8 mouse cellular contexts compared by ENCODE assay signal in genomic region chr2:181671326-181671725, GRCm38 (mm10). TPM values are rescaled to one million over a fixed set of nuclear protein-coding genes. Genes with fewer than 3 reads are reported as not detected.
DNase-seq lines count a peak whose midpoint lies in the region; ATAC-seq lines count a peak whose summit lies in the region.

Gene Sox18, minus strand, starts transcription at chr2:181671640.

- ATAC-seq in embryonic facial prominence, embryonic 13.5 days (ENCODE audit: insufficient number of reproducible peaks, insufficient read depth, low FRiP score, low TSS enrichment, low read depth) = peak; percentile 27; the same call in 1 of the 2 replicates
- peak; percentile 51; the same call in 1 of the 2 replicates for ATAC-seq in heart, embryonic 13.5 days (ENCODE audit: extremely low read depth, insufficient number of reproducible peaks, low FRiP score, low TSS enrichment)
- peak; percentile 6; the same call in 1 of the 2 replicates for ATAC-seq in kidney, embryonic 16.5 days (ENCODE audit: low FRiP score, low TSS enrichment)

- peaks cover 42% of the 10 kb centered on the region for H3K4me1 ChIP-seq in embryonic facial prominence, embryonic 13.5 days
- H3K4me1 ChIP-seq in heart, embryonic 13.5 days = peaks cover 31% of the 10 kb centered on the region
- H3K4me1 ChIP-seq in kidney, embryonic 16.5 days (ENCODE audit: insufficient read depth, low read length) = peaks cover 28% of the 10 kb centered on the region

- peak within 1 kb of the TSS; percentile 74 for H3K27ac ChIP-seq in embryonic facial prominence, embryonic 13.5 days
- peak within 1 kb of the TSS; percentile 57 for H3K27ac ChIP-seq in heart, embryonic 13.5 days (replicated peaks)
- peak within 1 kb of the TSS; percentile 51 for H3K27ac ChIP-seq in kidney, embryonic 16.5 days (ENCODE audit: low read length)

- H3K4me3 ChIP-seq in embryonic facial prominence, embryonic 13.5 days = peak within 1 kb of the TSS; percentile 56
- H3K4me3 ChIP-seq in heart, embryonic 13.5 days = peak within 1 kb of the TSS; percentile 60
- peak within 1 kb of the TSS; percentile 55 for H3K4me3 ChIP-seq in kidney, embryonic 16.5 days (ENCODE audit: low read length)

- H3K9ac ChIP-seq in embryonic facial prominence, embryonic 13.5 days = peak within 1 kb of the TSS; percentile 75
- H3K9ac ChIP-seq in heart, embryonic 13.5 days = peak within 1 kb of the TSS; percentile 80
- H3K9ac ChIP-seq in kidney, embryonic 16.5 days (replicated peaks; ENCODE audit: low read length) = peak within 1 kb of the TSS; percentile 60

- DNase-seq in layer of hippocampus, postnatal 10 days (ENCODE audit: low spot score in 2 of 2) = no peak
- DNase-seq in layer of hippocampus, adult 9-11 months = no peak
- DNase-seq in lung, adult 18-20 months = peak; percentile 83 to 85
- peak; percentile 25 for DNase-seq in skeletal muscle tissue, adult 2 months (ENCODE audit: low read depth, low spot score)
- DNase-seq in thymus, postnatal 10 days (ENCODE audit: low spot score in 2 of 2) = no peak

- H3K9me3 ChIP-seq in embryonic facial prominence, embryonic 13.5 days = no peaks in the 10 kb centered on the region
- H3K9me3 ChIP-seq in heart, embryonic 13.5 days = no peaks in the 10 kb centered on the region
- H3K9me3 ChIP-seq in kidney, embryonic 16.5 days (ENCODE audit: low read length) = no peaks in the 10 kb centered on the region; the same call in 1 of the 2 replicates

- H3K4me2 ChIP-seq in embryonic facial prominence, embryonic 13.5 days = peak within 1 kb of the TSS; percentile 80
- H3K4me2 ChIP-seq in heart, embryonic 13.5 days = peak within 1 kb of the TSS; percentile 79
- H3K4me2 ChIP-seq in kidney, embryonic 16.5 days (replicated peaks; ENCODE audit: low read depth, low read length) = peak within 1 kb of the TSS; percentile 72

- no peaks in the 10 kb centered on the region for H3K36me3 ChIP-seq in embryonic facial prominence, embryonic 13.5 days
- no peaks in the 10 kb centered on the region for H3K36me3 ChIP-seq in heart, embryonic 13.5 days
- H3K36me3 ChIP-seq in kidney, embryonic 16.5 days (ENCODE audit: insufficient read depth, low read length) = no peaks in the 10 kb centered on the region

- WGBS in embryonic facial prominence, embryonic 13.5 days = under 1% methylated on average over 43 of the region's 43 CpGs
- 1% methylated on average over 43 of the region's 43 CpGs for WGBS in heart, embryonic 13.5 days
- WGBS in kidney, embryonic 16.5 days = 0% methylated on average over 43 of the region's 43 CpGs

- H3K27me3 ChIP-seq in embryonic facial prominence, embryonic 13.5 days = peaks cover 66% of the 10 kb centered on the region
- H3K27me3 ChIP-seq in heart, embryonic 13.5 days (replicated peaks) = peaks cover 80% of the 10 kb centered on the region
- H3K27me3 ChIP-seq in kidney, embryonic 16.5 days (ENCODE audit: insufficient read depth, low read length) = peaks cover 53% of the 10 kb centered on the region

RNA-seq across cellular contexts. Expression of gene Sox18, which starts in this region (rescaled TPM):
- total RNA-seq in layer of hippocampus, postnatal 10 days (2021) = 10 to 100 TPM; 18.1 to 20.2 TPM
- 88.3 and 92.4 TPM in 2 replicates for polyA plus RNA-seq in embryonic facial prominence, embryonic 13.5 days (2015; fragmentation: Nextera tagmentation; extraction: Ambion mirVana)
- polyA plus RNA-seq in heart, embryonic 13.5 days (2015; fragmentation: Nextera tagmentation; extraction: Ambion mirVana) = 34.7 and 36.1 TPM in 2 replicates
- 61.6 and 65.2 TPM in 2 replicates for polyA plus RNA-seq in kidney, embryonic 16.5 days (2015; fragmentation: Nextera tagmentation; extraction: Ambion mirVana)

Comparison
In these comparisons a context has a peak if more than half of its experiments do, and no peak if none do; other contexts are left out.
1. DNase-seq: peak in lung, adult 18-20 months (2 of 2) and skeletal muscle tissue, adult 2 months (single experiment); none in layer of hippocampus, postnatal 10 days (0 of 2), layer of hippocampus, adult 9-11 months (single experiment) and thymus, postnatal 10 days (0 of 2).
2. Peak in every context shown above with its lines, with median percentiles within 50 percentile points of each other: ATAC-seq, H3K27ac ChIP-seq, H3K4me2 ChIP-seq, H3K4me3 ChIP-seq and H3K9ac ChIP-seq.